Mouse (Mus musculus): ENCODE measurements around the gene Dse. TPM values are rescaled to one million over a fixed set of nuclear protein-coding genes. Genes with fewer than 3 reads are reported as not detected.

The Dse gene
- polyA plus RNA-seq, 1 experiment from 2014 or later = 6.1 TPM

DNA sequence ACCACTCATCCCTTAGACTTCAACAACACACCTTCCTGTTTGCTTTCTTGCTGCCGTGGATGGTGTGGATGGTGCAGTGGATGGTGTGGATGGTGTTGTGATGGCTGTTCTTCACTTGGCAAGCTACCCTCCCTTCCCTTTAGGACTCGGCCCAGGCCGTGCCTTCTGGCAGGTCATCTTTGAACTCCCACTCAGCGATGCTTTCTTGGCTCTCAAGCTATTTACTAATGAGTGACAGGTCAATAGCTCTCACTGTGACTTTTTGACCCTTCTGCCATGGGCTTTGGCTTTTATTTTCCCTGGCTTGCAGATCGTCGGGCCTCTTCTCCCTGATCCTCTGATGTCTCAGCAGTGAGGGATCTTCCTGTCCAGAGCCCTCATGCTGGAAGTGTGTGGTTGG, 71.1 kb downstream of the Dse start:
- WGBS (ENCODE audit: insufficient replicate concordance) = 51% methylated on average over 6 of the region's 6 CpGs
- no peak for ATAC-seq (ENCODE audit: insufficient read depth)

DNA sequence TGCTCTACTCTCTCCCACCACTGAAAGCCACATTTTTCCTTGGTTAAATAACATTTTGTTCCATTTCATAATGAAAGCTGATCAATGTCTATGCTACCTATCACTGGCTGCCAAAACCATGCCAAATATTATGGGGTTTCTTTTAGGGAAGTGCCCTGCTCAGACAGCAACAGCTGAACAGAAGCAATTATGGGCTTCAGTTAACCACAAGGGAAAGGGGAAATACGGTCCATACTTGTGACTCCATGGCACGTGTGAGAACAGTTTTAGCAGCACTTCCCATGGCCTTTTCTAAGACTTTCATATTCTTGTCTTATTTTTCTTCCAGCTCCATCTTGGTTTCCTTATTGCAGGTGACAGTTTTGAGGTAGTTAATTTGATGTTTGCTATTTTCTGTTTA, 76.2 kb downstream of the Dse start:
- Histone ChIP-seq H3K36me3 (replicated peaks) (no peaks in the 10 kb centered on the region), H3K4me2 (no peak overlapping the region), H3K9ac (no peak overlapping the region), H3K4me3 (replicated peaks) (no peak overlapping the region), H3K27me3 (peaks cover 4% of the 10 kb centered on the region; the same call in 1 of the 2 replicates), H3K4me1 (replicated peaks) (peaks cover 2% of the 10 kb centered on the region; the same call in 1 of the 2 replicates), H3K9me3 (replicated peaks) (no peaks in the 10 kb centered on the region), H3K27ac (replicated peaks) (no peak overlapping the region)
- ATAC-seq (ENCODE audit: insufficient read depth) = no peak
- WGBS (ENCODE audit: insufficient replicate concordance) = 15% methylated on average over 2 of the region's 2 CpGs

More for the DNA sequence above, 71.1 kb downstream of the Dse start:
- H3K27me3 ChIP-seq = no peaks in the 10 kb centered on the region
- H3K9ac ChIP-seq = no peak overlapping the region
- H3K9me3 ChIP-seq (replicated peaks) = no peaks in the 10 kb centered on the region
- H3K27ac ChIP-seq (replicated peaks) = no peak overlapping the region
- H3K36me3 ChIP-seq (replicated peaks) = no peaks in the 10 kb centered on the region
- H3K4me2 ChIP-seq = no peak overlapping the region
- no peaks in the 10 kb centered on the region; the same call in 1 of the 2 replicates for H3K4me1 ChIP-seq (replicated peaks)
- no peak overlapping the region for H3K4me3 ChIP-seq (replicated peaks)

- no peaks in the 10 kb centered on the region for H3K36me3 ChIP-seq (replicated peaks)
- H3K4me1 ChIP-seq (replicated peaks) = peaks cover 2% of the 10 kb centered on the region; the same call in 1 of the 2 replicates
- WGBS (ENCODE audit: insufficient replicate concordance) = 59% methylated on average over 6 of the region's 6 CpGs
- H3K4me2 ChIP-seq = peak overlapping the region; percentile 66
- H3K4me3 ChIP-seq (replicated peaks) = no peak overlapping the region
- peaks cover 4% of the 10 kb centered on the region; the same call in 1 of the 2 replicates for H3K27me3 ChIP-seq
- H3K9ac ChIP-seq = no peak overlapping the region
- no peaks in the 10 kb centered on the region for H3K9me3 ChIP-seq (replicated peaks)
- ATAC-seq (ENCODE audit: insufficient read depth) = no peak
- H3K27ac ChIP-seq (replicated peaks) = no peak overlapping the region
Observed at GRCm38 (mm10) chr10:34128391-34128790, 79.1 kb downstream of the Dse start.

- Histone ChIP-seq H3K36me3 (replicated peaks) (no peaks in the 10 kb centered on the region), H3K27ac (replicated peaks) (no peak within 1 kb of the TSS), H3K4me3 (replicated peaks) (peak within 1 kb of the TSS; percentile 52), H3K9me3 (replicated peaks) (no peaks in the 10 kb centered on the region), H3K27me3 (peaks cover 4% of the 10 kb centered on the region; the same call in 1 of the 2 replicates), H3K4me1 (replicated peaks) (peaks cover 2% of the 10 kb centered on the region; the same call in 1 of the 2 replicates), H3K4me2 (peak within 1 kb of the TSS; percentile 66), H3K9ac (no peak within 1 kb of the TSS)
- 18% methylated on average over 44 of the region's 44 CpGs for WGBS (ENCODE audit: insufficient replicate concordance)
- ATAC-seq (ENCODE audit: insufficient read depth) = no peak
Observed at GRCm38 (mm10) chr10:34127392-34128378, 79.8 kb downstream of the Dse start, which contains the start of gene Calhm6. Gene Calhm6, minus strand, starts transcription at chr10:34127984.

DNA sequence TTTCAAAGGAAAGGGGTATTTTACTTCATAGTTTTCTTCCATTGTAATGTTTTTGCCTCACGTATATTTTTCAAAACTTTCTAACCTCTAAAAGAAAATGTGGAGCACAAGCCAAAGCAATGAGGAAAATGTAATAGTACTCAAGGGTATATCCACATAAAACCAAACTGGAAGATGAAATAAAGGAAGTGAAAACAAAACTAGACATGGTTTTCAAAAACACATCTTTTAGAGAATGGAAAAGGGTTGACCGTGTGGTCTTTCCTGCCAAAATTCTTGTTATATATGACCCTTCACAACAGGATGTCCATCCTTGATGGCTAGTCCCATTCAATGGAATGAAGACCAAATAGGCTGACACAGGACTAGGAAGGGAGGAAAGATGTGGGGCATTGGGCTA, 89.1 kb downstream of the Dse start:
- H3K36me3 ChIP-seq (replicated peaks) = no peaks in the 10 kb centered on the region
- 58% methylated on average over 2 of the region's 2 CpGs for WGBS (ENCODE audit: insufficient replicate concordance)

GRCm38 (mm10) chr10:34117770-34118169, 89.7 kb downstream of the Dse start:
- no peak overlapping the region for H3K27ac ChIP-seq (replicated peaks)
- H3K9me3 ChIP-seq (replicated peaks) = no peaks in the 10 kb centered on the region
- no peak overlapping the region for H3K4me2 ChIP-seq
- H3K4me1 ChIP-seq (replicated peaks) = no peaks in the 10 kb centered on the region
- no peak overlapping the region for H3K9ac ChIP-seq
- H3K27me3 ChIP-seq = no peaks in the 10 kb centered on the region
- no peaks in the 10 kb centered on the region for H3K36me3 ChIP-seq (replicated peaks)
- ATAC-seq (ENCODE audit: insufficient read depth) = no peak
- H3K4me3 ChIP-seq (replicated peaks) = no peak overlapping the region

More for the DNA sequence above, 89.1 kb downstream of the Dse start:
- H3K27me3 ChIP-seq = no peaks in the 10 kb centered on the region
- no peaks in the 10 kb centered on the region for H3K4me1 ChIP-seq (replicated peaks)
- H3K9me3 ChIP-seq (replicated peaks) = no peaks in the 10 kb centered on the region
- ATAC-seq (ENCODE audit: insufficient read depth) = no peak
- no peak overlapping the region for H3K4me3 ChIP-seq (replicated peaks)
- no peak overlapping the region for H3K27ac ChIP-seq (replicated peaks)
- H3K4me2 ChIP-seq = no peak overlapping the region
- H3K9ac ChIP-seq = no peak overlapping the region

DNA sequence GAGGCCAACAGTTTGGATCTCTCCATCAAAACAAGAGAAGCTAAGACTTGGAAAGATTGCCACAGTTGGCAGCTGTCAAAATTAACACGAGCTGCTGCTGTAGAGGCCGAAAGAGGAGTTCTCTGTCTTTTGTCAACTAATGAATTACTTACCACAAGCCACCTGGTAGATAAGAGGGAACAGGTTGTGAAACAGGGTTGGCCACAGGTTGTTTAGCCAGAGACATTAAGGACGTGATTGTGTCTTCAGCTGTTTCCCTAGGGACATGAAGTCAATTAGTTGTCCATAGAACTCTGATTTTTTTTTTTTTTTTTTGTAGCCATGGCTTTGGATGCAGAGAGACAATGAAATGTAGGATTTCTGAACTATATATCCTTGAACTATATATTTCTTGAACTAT, 90.4 kb downstream of the Dse start:
- Histone ChIP-seq H3K9ac (no peak overlapping the region), H3K4me2 (no peak overlapping the region), H3K4me1 (replicated peaks) (no peaks in the 10 kb centered on the region), H3K9me3 (replicated peaks) (no peaks in the 10 kb centered on the region), H3K36me3 (replicated peaks) (no peaks in the 10 kb centered on the region), H3K27ac (replicated peaks) (no peak overlapping the region), H3K27me3 (no peaks in the 10 kb centered on the region), H3K4me3 (replicated peaks) (no peak overlapping the region)
- WGBS (ENCODE audit: insufficient replicate concordance) = 38% methylated on average over 3 of the region's 3 CpGs
- no peak for ATAC-seq (ENCODE audit: insufficient read depth)

- 60% methylated on average over 4 of the region's 4 CpGs for WGBS (ENCODE audit: insufficient replicate concordance)
- no peak overlapping the region for H3K4me2 ChIP-seq
Observed at GRCm38 (mm10) chr10:34111964-34112738, 95.4 kb downstream of the Dse start.

DNA sequence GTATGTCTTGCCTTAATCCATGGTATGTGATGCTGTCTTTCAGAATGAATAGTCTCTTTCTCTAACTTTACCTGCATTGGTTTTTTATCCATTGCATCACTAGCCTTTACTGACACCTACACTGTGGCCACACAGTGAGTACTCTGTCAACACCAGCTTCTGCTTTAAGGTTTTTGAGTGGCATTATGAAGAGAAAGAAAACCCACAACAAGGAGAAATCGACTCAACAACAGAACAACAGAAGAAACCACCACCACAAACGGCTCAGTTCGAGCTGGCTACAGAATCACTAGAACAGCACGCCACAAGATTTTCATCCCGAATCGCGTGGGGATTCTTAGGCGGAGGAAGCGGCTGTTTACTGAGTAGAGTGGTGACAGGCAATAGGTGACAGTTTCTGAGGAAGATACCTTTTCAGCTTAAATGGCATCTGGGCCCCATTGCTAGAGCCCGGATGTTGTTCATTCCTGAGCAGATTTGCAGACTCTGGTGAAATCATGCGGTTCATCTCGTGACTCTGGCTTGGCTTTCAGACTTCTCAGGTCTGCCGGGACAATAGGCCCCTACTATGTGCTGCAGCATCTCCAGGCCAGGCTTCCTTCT, 96.6 kb downstream of the Dse start:
- no peaks in the 10 kb centered on the region for H3K27me3 ChIP-seq
- no peaks in the 10 kb centered on the region for H3K4me1 ChIP-seq (replicated peaks)
- H3K36me3 ChIP-seq (replicated peaks) = no peaks in the 10 kb centered on the region
- H3K9me3 ChIP-seq (replicated peaks) = no peaks in the 10 kb centered on the region
- H3K4me2 ChIP-seq = no peak overlapping the region
- H3K9ac ChIP-seq = no peak overlapping the region
- no peak for ATAC-seq (ENCODE audit: insufficient read depth)
- WGBS (ENCODE audit: insufficient replicate concordance) = 61% methylated on average over 13 of the region's 13 CpGs
- H3K27ac ChIP-seq (replicated peaks) = no peak overlapping the region
- no peak overlapping the region for H3K4me3 ChIP-seq (replicated peaks)

More at GRCm38 (mm10) chr10:34111964-34112738, 95.4 kb downstream of the Dse start:
- ATAC-seq (ENCODE audit: insufficient read depth) = no peak
- H3K9ac ChIP-seq = no peak overlapping the region
- H3K4me1 ChIP-seq (replicated peaks) = no peaks in the 10 kb centered on the region
- no peak overlapping the region for H3K4me3 ChIP-seq (replicated peaks)
- no peaks in the 10 kb centered on the region for H3K27me3 ChIP-seq
- no peaks in the 10 kb centered on the region for H3K36me3 ChIP-seq (replicated peaks)
- H3K9me3 ChIP-seq (replicated peaks) = no peaks in the 10 kb centered on the region
- no peak overlapping the region for H3K27ac ChIP-seq (replicated peaks)
